Mouse (Mus musculus) lung, embryonic 16.5 days (tissue): ENCODE data around the gene H2al1b. TPM values are rescaled to one million over a fixed set of nuclear protein-coding genes. Genes with fewer than 3 reads are reported as not detected.
"Not testable (repeated sequence)": the region's sequence is repeated elsewhere in the genome, so short reads cannot be mapped to it uniquely, and the experiment has no call there.

Experiments
- ATAC-seq: fragments of 200-750 bp; cut with Nextera tagmentation; 2 replicates; pipeline ENCODE4 v1.8.0; 2017; ENCODE audit warnings: low read depth, mild to moderate bottlenecking, moderate library complexity
- H3K27ac ChIP-seq: fragments of 300-500 bp; sonication (generic); 2 replicates; pipeline ENCODE4 v1.5.1; 2014; ENCODE audit warnings: mild to moderate bottlenecking, control low read depth, low read length
- H3K27me3 ChIP-seq: fragments of 300-500 bp; sonication (generic); 2 replicates; pipeline ENCODE4 v1.6.1; 2014; ENCODE audit warnings: low read depth, low read length, mixed read lengths; ENCODE audit not compliant: control insufficient read depth, insufficient read depth
- H3K36me3 ChIP-seq: fragments of 300-500 bp; sonication (generic); 2 replicates; pipeline ENCODE4 v1.6.1; 2014; ENCODE audit warnings: low read length; ENCODE audit not compliant: control insufficient read depth, insufficient read depth
- H3K4me1 ChIP-seq: fragments of 300-500 bp; sonication (generic); replicated peaks from 2 replicates; pipeline ENCODE4 v1.6.1; 2014; ENCODE audit warnings: low read length, mixed read lengths; ENCODE audit not compliant: control insufficient read depth, insufficient read depth
- H3K4me2 ChIP-seq: fragments of 300-500 bp; sonication (generic); 2 replicates; pipeline ENCODE4 v1.6.1; 2014; ENCODE audit warnings: low read depth, low read length, control low read depth
- H3K4me3 ChIP-seq: fragments of 300-500 bp; sonication (generic); 2 replicates; pipeline ENCODE4 v1.5.1; 2014; ENCODE audit warnings: mild to moderate bottlenecking, low read length, control low read depth
- H3K9ac ChIP-seq: fragments of 300-500 bp; sonication (generic); 2 replicates; pipeline ENCODE4 v1.6.1; 2014; ENCODE audit warnings: low read length, control low read depth
- H3K9me3 ChIP-seq: fragments of 300-500 bp; sonication (generic); 2 replicates; pipeline ENCODE4 v1.6.1; 2016; ENCODE audit warnings: low read length; ENCODE audit not compliant: control insufficient read depth
- WGBS: fragments of 180-500 bp; shearing (Covaris S2); extraction: QIAGEN DNeasy Blood & Tissue Kit; methylation state at CpG from one replicate; pipeline ENCODE4 v1.1.7; 2014; 5-methylcytosine and 5-hydroxymethylcytosine counted together
- polyA plus RNA-seq: library from polyadenylated mRNA; unstranded; fragments of >200 nt; fragmentation: Nextera tagmentation; extraction: Ambion mirVana; gene quantifications from 2 replicates; pipeline ENCODE4 v1.2.1, GENCODE M21; 2015

Gene H2al1b
- polyA plus RNA-seq, 1 experiment from 2014 or later = not detected

DNA sequence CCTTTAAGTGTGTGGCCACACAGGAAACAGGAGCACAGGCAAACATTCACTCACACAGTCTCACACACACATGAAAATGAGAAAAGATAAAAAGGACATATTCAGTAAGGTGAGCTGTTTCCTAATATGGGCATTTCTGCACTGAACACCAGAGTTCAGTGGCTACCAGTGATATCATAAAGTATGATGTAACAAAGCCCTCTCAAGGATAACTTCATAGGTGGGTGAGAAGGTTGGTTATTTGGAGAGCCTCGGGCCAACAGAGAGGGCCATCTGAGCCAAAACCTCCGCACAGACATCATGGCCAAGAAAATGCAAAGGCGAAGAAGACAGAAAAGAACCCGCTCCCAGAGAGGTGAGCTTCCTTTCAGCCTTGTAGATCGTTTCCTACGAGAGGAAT lies 19.0 kb downstream of the H2al1b start, which contains the start of gene H2al1h:
TSS of gene H2al1h (plus strand) at position 301 of the 400 bp plus-strand sequence.
- H3K27ac ChIP-seq, H3K4me2 ChIP-seq, H3K36me3 ChIP-seq, H3K27me3 ChIP-seq, H3K4me1 ChIP-seq, H3K9ac ChIP-seq, H3K4me3 ChIP-seq, ATAC-seq, H3K9me3 ChIP-seq: not testable (repeated sequence)
- WGBS = no CpG with 5 or more reads among the region's 6 CpGs

DNA sequence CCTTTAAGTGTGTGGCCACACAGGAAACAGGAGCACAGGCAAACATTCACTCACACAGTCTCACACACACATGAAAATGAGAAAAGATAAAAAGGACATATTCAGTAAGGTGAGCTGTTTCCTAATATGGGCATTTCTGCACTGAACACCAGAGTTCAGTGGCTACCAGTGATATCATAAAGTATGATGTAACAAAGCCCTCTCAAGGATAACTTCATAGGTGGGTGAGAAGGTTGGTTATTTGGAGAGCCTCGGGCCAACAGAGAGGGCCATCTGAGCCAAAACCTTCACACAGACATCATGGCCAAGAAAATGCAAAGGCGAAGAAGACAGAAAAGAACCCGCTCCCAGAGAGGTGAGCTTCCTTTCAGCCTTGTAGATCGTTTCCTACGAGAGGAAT lies 22.1 kb downstream of the H2al1b start, which contains the start of gene H2al1i:
TSS of gene H2al1i (plus strand) at position 301 of the 400 bp plus-strand sequence.
- ATAC-seq, H3K4me2 ChIP-seq: not testable (repeated sequence)
- WGBS = 75% methylated on average over 1 of the region's 5 CpGs

DNA sequence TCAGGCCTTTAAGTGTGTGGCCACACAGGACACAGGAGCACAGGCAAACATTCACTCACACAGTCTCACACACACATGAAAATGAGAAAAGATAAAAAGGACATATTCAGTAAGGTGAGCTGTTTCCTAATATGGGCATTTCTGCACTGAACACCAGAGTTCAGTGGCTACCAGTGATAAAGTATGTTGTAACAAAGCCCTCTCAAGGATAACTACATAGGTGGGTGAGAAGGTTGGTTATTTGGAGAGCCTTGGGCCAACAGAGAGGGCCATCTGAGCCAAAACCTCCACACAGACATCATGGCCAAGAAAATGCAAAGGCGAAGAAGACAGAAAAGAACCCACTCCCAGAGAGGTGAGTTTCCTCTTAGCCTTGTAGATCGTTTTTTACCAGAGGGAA lies 25.3 kb downstream of the H2al1b start, which contains the start of gene H2al1j:
TSS of gene H2al1j (plus strand) at position 301 of the 400 bp plus-strand sequence.
- 85% methylated on average over 2 of the region's 2 CpGs for WGBS

More for the DNA sequence above, 22.1 kb downstream of the H2al1b start, which contains the start of gene H2al1i:
- not testable (repeated sequence) for H3K4me1 ChIP-seq, H3K27ac ChIP-seq, H3K9ac ChIP-seq, H3K9me3 ChIP-seq, H3K4me3 ChIP-seq, H3K27me3 ChIP-seq, H3K36me3 ChIP-seq

DNA sequence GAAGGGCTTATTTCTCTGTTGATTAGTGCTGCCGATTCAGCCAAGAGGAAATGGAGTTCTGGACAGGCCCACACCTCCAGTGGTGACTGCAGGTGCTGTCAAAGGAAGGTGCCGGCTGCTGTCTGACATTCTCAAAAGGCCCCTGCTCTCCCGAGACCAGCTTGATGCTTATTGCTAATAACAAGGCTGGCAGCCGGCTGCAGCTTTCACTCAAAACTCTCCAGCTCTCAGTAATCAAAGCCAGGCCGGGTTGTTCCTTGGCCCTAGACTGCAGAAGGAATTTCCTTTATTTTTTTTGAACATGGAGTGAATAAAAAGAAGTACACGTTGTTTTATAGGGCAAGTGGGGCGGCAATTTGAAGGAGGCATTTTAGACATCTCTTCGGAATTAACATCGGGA lies 43.5 kb downstream of the H2al1b start:
- ATAC-seq = no peak
- no peaks in the 10 kb centered on the region for H3K9me3 ChIP-seq
- no peaks in the 10 kb centered on the region for H3K36me3 ChIP-seq
- no peaks in the 10 kb centered on the region for H3K27me3 ChIP-seq
- H3K4me3 ChIP-seq = no peak overlapping the region
- no peak overlapping the region for H3K27ac ChIP-seq
- WGBS = 52% methylated on average over 9 of the region's 9 CpGs
- no peak overlapping the region for H3K4me2 ChIP-seq
- H3K9ac ChIP-seq = no peak overlapping the region
- H3K4me1 ChIP-seq = no peaks in the 10 kb centered on the region

More for the DNA sequence above, 25.3 kb downstream of the H2al1b start, which contains the start of gene H2al1j:
- H3K4me3 ChIP-seq, ATAC-seq, H3K4me1 ChIP-seq, H3K27me3 ChIP-seq, H3K9ac ChIP-seq, H3K27ac ChIP-seq, H3K36me3 ChIP-seq, H3K4me2 ChIP-seq, H3K9me3 ChIP-seq: not testable (repeated sequence)

DNA sequence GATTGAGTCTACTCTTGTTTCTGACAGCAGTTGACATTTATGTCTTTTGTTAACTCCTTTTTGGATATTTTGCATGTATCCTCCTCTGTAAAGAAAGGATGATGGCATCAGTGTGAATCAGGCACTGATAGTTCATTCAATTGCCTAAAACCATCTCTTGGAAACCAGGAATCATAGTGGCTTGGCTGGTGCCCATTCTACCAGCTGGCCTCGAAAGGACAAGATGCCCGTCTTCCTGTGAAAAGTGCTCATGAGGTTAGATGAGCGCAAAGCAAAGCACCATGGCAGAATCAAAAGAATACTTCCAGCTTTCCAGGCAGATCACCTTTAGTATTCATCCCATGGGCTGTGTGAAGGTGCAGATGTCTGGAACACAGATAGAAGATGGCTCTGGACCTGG lies 44.5 kb downstream of the H2al1b start:
- WGBS = 86% methylated on average over 3 of the region's 3 CpGs
- no peak for ATAC-seq

More for the DNA sequence above, 44.5 kb downstream of the H2al1b start:
- no peak overlapping the region for H3K4me3 ChIP-seq
- no peaks in the 10 kb centered on the region for H3K36me3 ChIP-seq
- no peak overlapping the region for H3K4me2 ChIP-seq
- H3K9me3 ChIP-seq = no peaks in the 10 kb centered on the region
- H3K27me3 ChIP-seq = no peaks in the 10 kb centered on the region
- H3K27ac ChIP-seq = no peak overlapping the region
- H3K9ac ChIP-seq = no peak overlapping the region
- H3K4me1 ChIP-seq = no peaks in the 10 kb centered on the region

Other genes with a start within 250 kb of the H2al1b start
- not detected in 2 replicates for gene H2al1a, start 3.2 kb upstream of the H2al1b start, polyA plus RNA-seq
- gene H2al1c, start 3.2 kb downstream of the H2al1b start, polyA plus RNA-seq = not detected in 2 replicates
- gene H2al1d, start 6.4 kb downstream of the H2al1b start, polyA plus RNA-seq = not detected in 2 replicates
- not detected in 2 replicates for gene H2al1e, start 9.5 kb downstream of the H2al1b start, polyA plus RNA-seq
- not detected in 2 replicates for gene H2al1f, start 12.7 kb downstream of the H2al1b start, polyA plus RNA-seq
- not detected in 2 replicates for gene H2al1g, start 15.8 kb downstream of the H2al1b start, polyA plus RNA-seq
- not detected in 2 replicates for gene H2al1h, start 19.1 kb downstream of the H2al1b start, polyA plus RNA-seq
- not detected in 2 replicates for gene H2al1i, start 22.2 kb downstream of the H2al1b start, polyA plus RNA-seq
- not detected in 2 replicates for gene H2al1j, start 25.4 kb downstream of the H2al1b start, polyA plus RNA-seq